Mouse (Mus musculus): ENCODE results near the gene Fndc1. TPM values are rescaled to one million over a fixed set of nuclear protein-coding genes. Genes with fewer than 3 reads are reported as not detected.

Fndc1 gene
- total RNA-seq, 2 experiments from 2014 or later: 10.2 to 11.8 TPM

Small RNAs within 50 kb of the gene (microRNA-seq; reads per million reads assigned to microRNA genes)
- 0 reads per million in 2 experiments for gene Gm25872

Other genes with a start within 250 kb of the Fndc1 start
- gene Tagap, start 98.7 kb upstream of the Fndc1 start, total RNA-seq (2021): 1 to 10 TPM; 4.9 to 5.4 TPM
- gene Rsph3a, start 118.3 kb upstream of the Fndc1 start, total RNA-seq (2021): 10 to 100 TPM; 33.3 to 47.6 TPM

All from layer of hippocampus, postnatal 36 days (tissue).